ENCODE assay signal across 24 mouse cellular contexts in the genomic region with DNA sequence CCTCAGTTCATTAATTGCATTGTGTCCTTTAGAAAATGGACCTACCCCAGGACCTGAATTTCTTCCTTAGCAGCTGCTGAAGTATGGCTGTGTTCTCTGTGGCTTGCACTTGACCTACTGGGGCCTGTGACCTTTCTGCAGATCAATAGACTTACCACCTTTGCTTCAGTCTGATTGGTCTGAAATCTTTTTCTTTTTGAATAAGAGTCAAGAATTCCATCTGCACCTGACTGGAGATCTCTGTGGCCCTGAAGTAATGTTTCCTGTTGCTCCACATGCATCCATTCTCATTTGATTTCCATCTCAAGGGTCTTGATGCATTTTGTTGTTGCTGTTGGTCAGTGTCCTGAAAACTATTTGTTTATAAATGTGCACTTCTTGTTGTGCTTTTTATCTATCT.
"Had no signal": no experiment of that assay in that cellular context is flagged by ENCODE, and none has a peak within 500 bp of the region (broad histone marks: within the 10 kb centered on the region; RNA-seq: fewer than 3 reads in every experiment).

No protein-coding gene starts in this region.

- H3K27me3 ChIP-seq: heart, embryonic 12.5 days; hindbrain, embryonic 12.5 days; limb, embryonic 13.5 days; limb, embryonic 15.5 days; liver, embryonic 12.5 days had no signal

- H3K36me3 ChIP-seq: heart, embryonic 10.5 days; heart, embryonic 12.5 days; hindbrain, embryonic 10.5 days; hindbrain, embryonic 12.5 days; limb, embryonic 13.5 days; limb, embryonic 15.5 days; liver, embryonic 12.5 days had no signal

- H3K4me2 ChIP-seq: heart, embryonic 12.5 days; hindbrain, embryonic 12.5 days; hindbrain, embryonic 14.5 days; limb, embryonic 13.5 days; limb, embryonic 15.5 days; liver, embryonic 12.5 days had no signal

- H3K4me3 ChIP-seq: heart, embryonic 10.5 days; heart, embryonic 12.5 days; hindbrain, embryonic 10.5 days; hindbrain, embryonic 12.5 days; limb, embryonic 13.5 days; limb, embryonic 15.5 days; liver, embryonic 12.5 days had no signal

- ATAC-seq: hindbrain, embryonic 16.5 days; inflammation-experienced regulatory T-cells, adult 6 months; intestine, postnatal 0 days; liver, embryonic 12.5 days had no signal

- H3K4me1 ChIP-seq: heart, embryonic 10.5 days; heart, embryonic 12.5 days; limb, embryonic 15.5 days; liver, embryonic 12.5 days had no signal

- H3K9ac ChIP-seq: heart, embryonic 12.5 days; hindbrain, embryonic 12.5 days; hindbrain, embryonic 14.5 days; limb, embryonic 13.5 days; limb, embryonic 15.5 days; liver, embryonic 12.5 days; liver, embryonic 14.5 days had no signal

- H3K27ac ChIP-seq: heart, embryonic 10.5 days; hindbrain, embryonic 10.5 days; hindbrain, embryonic 12.5 days; hindbrain, embryonic 14.5 days; limb, embryonic 13.5 days; limb, embryonic 15.5 days; liver, embryonic 12.5 days; liver, embryonic 14.5 days had no signal

- DNase-seq: gastrocnemius, postnatal 14 days; gastrocnemius, postnatal 36 days; heart, postnatal 10 days; heart, postnatal 4 days; kidney, adult 18-20 months; kidney, adult 8-10 months; kidney, postnatal 10 days; kidney, postnatal 25 days; kidney, postnatal 4 days; layer of hippocampus, adult 9-11 months; layer of hippocampus, postnatal 36 days; left cerebral cortex, postnatal 4 days had no signal

- H3K9me3 ChIP-seq: heart, embryonic 10.5 days; heart, embryonic 12.5 days; hindbrain, embryonic 10.5 days; hindbrain, embryonic 12.5 days; limb, embryonic 13.5 days; limb, embryonic 15.5 days; liver, embryonic 12.5 days had no signal
